Mouse (Mus musculus) gastrocnemius, adult 2 months (tissue): ENCODE results near the gene Bcl7b. TPM values are rescaled to one million over a fixed set of nuclear protein-coding genes. Genes with fewer than 3 reads are reported as not detected.

Experiments
- DNase-seq: peaks from one replicate; pipeline ENCODE4 v3.0.0; 2022
- H3K27ac ChIP-seq: fragments of 200-600 bp; 2 replicates; pipeline ENCODE4 v1.8.1; 2022; ENCODE audit warnings: mild to moderate bottlenecking
- H3K4me3 ChIP-seq: fragments of 200-600 bp; 2 replicates; pipeline ENCODE4 v1.8.1; 2022; ENCODE audit warnings: mild to moderate bottlenecking, moderate library complexity
- CTCF ChIP-seq: fragments of 200-600 bp; IDR thresholded peaks from 2 replicates; pipeline ENCODE4 v1.8.1; 2022; ENCODE audit warnings: antibody characterized with exemption, mild to moderate bottlenecking, moderate library complexity
- intact Hi-C: fragments of 180-260 bp; cut with DNase I; formaldehyde crosslinking; loops from one replicate; pipeline ENCODE4 v1.15.1; 2025
- total RNA-seq, 2 experiments: library from RNA; stranded (reverse); gene quantifications; 2 replicates each; pipeline ENCODE4 v1.2.3; 2021

The Bcl7b gene
- total RNA-seq, 2 experiments from 2014 or later: 28.3 to 28.6 TPM

DNA sequence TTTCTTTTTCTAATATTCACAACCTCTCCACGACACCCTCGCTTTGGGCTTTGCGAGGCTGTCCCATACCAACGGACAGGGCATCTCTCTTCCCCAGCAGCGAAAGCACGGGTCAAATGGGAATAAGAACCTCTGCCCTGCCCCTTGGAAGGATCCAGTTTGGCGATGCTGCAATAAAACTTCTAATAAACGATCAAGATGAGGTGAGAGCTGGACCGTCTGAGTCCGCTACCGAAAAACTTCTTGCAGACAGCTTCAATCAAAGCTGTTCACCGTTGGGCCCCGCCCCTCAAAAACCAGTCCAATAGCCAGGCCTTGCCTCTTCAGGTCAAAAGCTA is 19.4 kb upstream of the Bcl7b start:
- peak overlapping the region; percentile 89 for H3K4me3 ChIP-seq
- DNase-seq: no peak
- TF ChIP-seq CTCF: no peak
- intact Hi-C loops: loop anchor here (1.0 kb wide), 2 partner anchors 20 to 39 kb away; partner anchors contain the start of genes Baz1b and Bcl7b
- peak overlapping the region; percentile 96 for H3K27ac ChIP-seq

DNA sequence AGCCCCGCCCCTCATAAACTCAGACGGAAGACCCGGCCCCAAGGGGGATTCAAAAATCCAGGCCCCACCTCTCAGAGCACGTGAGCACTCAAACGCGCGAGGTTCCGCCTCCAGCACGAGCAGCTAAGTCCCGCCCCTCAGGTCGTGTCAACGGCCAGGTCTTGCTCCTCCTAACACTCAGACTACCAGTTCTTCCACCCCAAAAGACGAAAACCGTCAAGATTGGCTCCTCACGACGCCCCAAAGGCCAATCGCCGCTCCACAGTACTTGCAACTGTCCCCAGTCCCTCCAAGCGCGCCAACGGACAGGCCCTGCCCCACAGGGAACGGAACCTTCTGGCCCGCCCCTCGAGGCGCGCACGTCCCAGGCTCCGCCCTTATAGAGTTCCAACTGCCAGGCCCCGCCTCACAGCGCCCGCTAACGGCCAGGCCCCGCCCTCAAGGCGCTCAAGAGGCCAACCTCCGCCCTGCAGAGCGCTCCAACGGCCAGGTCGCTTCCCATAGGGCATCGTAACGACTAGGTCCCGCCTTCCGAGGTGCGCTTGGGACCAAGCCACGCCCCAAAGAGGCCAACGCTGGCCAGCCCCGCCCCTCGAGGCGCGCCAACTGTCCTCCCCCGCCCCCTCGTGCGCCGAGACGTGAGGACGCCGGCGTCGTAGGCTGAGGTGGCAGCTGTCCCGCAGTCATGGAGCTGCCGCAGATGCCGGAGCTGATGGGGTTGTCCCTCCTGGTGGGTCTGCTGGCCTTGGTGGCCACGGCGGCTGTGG is 18.8 kb upstream of the Bcl7b start, which contains the start of gene Tbl2:
Gene Tbl2 (plus strand): TSS at position 605 of the 767 bp plus-strand sequence.
- peak; percentile 100 for DNase-seq
- peak within 1 kb of the TSS; percentile 89 for H3K4me3 ChIP-seq
- intact Hi-C loops: loop anchor here (1.0 kb wide), 2 partner anchors 19 to 38 kb away; partner anchors contain the start of genes Baz1b and Bcl7b
- TF ChIP-seq CTCF: no peak
- peak within 1 kb of the TSS; percentile 96 for H3K27ac ChIP-seq

DNA sequence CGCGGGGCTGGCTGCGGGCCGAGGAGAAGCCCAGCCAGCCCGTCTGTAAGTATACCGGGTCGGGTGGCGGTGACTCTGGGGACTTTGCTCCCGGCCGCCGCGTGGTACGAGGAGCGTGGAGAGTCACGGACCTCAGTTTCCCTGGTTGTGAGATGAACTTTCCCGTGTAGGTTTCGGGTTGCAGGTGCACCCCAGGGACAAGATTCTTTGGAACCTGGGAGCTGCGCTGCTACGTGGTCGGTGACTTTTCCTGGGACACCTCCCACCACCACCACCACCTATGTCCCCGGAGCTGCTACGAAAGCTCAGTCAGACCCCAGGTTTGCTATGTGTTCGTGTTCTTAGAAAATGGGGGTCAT is 18.3 kb upstream of the Bcl7b start:
- no peak for TF ChIP-seq CTCF
- intact Hi-C loops: loop anchor here (1.0 kb wide), 2 partner anchors 19 to 38 kb away; partner anchors contain the start of genes Baz1b and Bcl7b
- Histone ChIP-seq H3K27ac (peak overlapping the region; percentile 96), H3K4me3 (peak overlapping the region; percentile 89)
- DNase-seq: no peak

DNA sequence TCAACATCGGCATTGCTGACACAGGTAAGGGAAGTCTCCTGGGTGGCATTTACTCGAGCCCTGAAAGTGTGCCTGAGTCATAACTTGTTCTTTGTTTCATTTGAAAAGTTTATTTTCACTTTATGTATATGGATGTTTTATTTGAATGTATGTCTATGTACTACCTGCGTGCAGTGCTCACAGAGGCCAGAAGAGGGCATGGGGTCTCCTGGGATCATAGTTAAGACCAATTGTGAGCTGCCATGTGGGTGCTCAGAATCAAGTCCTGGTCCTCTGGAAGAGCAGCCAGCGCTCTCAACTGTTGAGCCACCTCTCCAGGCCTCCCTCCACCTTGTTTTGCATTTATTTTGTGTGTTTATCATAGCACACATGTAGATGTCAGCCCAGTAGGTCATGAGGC is 11.6 kb upstream of the Bcl7b start:
- intact Hi-C loops: no loop called here
- no peak overlapping the region for H3K4me3 ChIP-seq
- DNase-seq: no peak
- H3K27ac ChIP-seq: no peak overlapping the region
- TF ChIP-seq CTCF: peak; percentile 23; the same call in 1 of the 2 replicates

DNA sequence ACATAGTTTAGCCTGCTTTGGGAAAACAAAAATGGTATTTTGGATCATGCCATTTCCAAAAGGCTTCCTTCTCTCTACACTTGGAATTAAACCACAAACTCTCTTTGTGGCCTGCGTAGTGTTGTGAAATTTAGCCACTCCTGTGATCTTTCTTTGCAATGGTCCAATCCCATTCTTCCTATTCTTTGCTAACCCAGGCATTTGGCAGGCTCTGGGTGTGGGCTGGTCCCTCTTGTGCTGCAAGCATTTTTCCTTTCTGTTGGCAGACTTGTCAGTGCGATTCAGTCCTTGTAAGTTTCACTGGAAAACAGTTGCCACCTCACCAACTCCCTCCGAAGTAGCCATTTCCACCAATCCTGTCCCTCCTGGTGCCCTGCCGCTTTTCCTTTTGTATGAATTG is 6.9 kb upstream of the Bcl7b start:
- Histone ChIP-seq H3K4me3 (no peak overlapping the region), H3K27ac (peak overlapping the region; percentile 75)
- peak; percentile 70 for DNase-seq
- intact Hi-C loops: no loop called here
- no peak for TF ChIP-seq CTCF

DNA sequence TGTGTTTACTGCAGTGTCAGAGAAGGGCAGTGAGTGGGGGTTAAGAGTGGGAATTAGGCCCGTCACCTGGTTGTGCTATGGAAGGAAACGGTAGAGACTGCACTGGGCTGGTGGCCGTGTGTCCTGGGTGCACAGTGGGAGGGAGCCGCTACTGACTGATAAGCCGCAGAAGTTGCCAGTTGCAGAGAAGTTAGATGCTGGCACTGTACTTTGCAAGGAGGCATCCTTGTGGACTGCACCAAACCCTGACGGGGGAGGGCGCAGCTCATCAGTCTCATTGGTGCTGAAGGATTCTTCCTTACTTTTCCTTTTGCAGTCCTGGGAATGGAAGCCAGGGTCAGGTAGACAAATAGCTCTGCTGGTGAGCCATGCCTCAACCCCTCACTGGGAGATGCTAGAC is 6.4 kb upstream of the Bcl7b start:
- peak overlapping the region; percentile 75 for H3K27ac ChIP-seq

DNA sequence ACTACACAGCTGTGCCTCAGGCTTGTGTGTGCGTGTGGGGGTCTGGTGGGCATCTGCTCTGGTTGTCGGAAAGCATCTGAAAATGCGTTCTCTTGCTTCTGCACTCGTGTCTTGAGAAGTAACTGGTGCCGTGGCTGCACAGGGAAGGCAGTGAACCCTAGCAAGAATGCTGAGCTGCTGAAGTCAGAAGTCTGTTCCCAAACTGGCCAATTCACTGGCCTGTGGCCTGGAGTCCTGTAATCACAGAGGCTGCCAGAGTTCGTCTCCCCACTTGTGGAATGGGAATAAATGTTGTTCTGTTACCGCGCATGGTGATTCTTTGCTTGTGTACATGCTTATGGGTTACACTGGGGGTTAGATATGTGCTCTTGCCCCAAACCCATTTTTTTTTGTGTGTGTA is 5.7 kb upstream of the Bcl7b start:
- no peak overlapping the region for H3K4me3 ChIP-seq
- peak overlapping the region; percentile 75 for H3K27ac ChIP-seq
- no peak for DNase-seq
- TF ChIP-seq CTCF: no peak
- intact Hi-C loops: no loop called here

More for the DNA sequence above, 6.4 kb upstream of the Bcl7b start:
- TF ChIP-seq CTCF: no peak
- H3K4me3 ChIP-seq: no peak overlapping the region
- intact Hi-C loops: no loop called here
- no peak for DNase-seq

DNA sequence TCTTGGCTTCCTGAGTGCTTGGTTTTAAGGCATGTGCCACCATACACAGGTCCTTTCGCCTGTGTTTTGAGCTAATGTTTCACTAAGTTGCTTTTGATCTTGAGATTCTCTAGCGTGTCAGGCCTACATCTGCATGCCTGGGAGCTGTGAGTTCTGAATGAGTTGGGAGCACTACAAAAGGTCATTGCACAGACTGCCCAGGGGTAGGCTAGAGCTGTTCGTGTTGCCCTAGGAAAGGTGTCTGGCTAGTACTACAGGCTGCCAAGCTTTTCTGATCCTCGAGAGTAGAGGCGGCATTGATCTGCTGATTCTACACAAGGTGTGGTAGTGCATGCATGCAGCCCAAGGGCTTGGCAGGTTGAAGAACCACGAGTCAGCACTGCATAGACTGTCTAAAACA is 5.3 kb upstream of the Bcl7b start:
- intact Hi-C loops: no loop called here
- no peak for TF ChIP-seq CTCF
- Histone ChIP-seq H3K4me3 (no peak overlapping the region), H3K27ac (no peak overlapping the region)
- DNase-seq: no peak

DNA sequence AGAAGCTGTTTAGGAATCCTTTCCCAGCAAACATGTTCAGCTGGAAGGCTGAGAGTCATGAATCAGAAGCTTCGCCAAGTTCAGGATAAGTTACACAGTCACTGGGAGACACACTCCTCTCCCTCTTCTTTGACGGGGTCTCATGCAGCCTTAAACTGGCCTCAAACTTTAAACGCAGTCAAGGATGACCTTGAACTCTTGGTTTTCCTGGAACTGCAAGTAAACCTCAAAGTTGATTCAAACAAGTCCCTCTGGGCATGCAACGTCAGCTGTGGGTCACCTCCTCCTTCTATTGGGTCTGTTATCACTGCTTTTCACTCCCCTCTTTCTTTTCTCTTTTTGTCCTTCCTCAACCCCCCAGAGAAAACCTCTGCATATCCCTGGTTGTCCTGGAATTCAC is 1.2 kb upstream of the Bcl7b start:
- TF ChIP-seq CTCF: no peak
- intact Hi-C loops: no loop called here
- no peak overlapping the region for H3K4me3 ChIP-seq
- no peak for DNase-seq
- H3K27ac ChIP-seq: no peak overlapping the region

DNA sequence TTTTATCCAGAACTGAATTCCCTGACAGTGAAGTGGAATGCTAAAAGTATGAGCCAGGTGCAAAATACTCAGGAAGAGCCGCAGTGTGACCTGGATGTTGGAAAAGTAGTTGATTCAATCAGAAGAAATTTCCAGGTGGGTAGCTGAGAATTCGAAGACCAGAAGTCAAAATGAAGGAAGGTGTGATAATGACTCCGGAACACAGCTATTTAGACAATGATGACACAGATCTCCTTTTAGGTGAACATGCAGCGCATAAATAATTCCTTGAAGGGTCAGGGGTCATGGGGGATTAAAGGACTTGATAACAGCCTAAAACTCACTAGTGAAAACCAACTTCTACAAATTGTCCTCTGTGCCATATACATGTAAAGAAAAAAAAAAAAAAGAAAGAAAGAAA is 614 bp upstream of the Bcl7b start:
- Histone ChIP-seq H3K4me3 (peak overlapping the region; percentile 97), H3K27ac (peak overlapping the region; percentile 98)
- DNase-seq: no peak
- no peak for TF ChIP-seq CTCF
- intact Hi-C loops: no loop called here

DNA sequence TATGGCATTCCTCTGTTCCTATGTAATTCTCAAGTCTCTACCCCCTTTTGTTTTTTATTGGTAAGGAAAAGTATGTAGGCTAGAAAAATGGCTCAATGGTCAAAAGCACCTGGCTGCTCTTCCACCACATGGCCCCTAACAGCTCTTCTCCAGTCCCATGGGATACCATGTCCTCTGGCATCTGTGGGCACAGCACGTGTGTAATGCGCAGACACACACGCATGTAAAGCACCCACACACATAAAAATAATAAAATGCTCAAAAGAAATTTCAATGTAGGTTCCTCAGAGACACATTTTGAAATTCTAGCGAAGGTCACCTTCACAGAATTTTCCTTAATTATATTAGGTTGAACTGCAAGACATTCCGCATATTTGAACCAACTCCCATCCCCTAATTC is 1.4 kb downstream of the Bcl7b start:
- H3K4me3 ChIP-seq: peak overlapping the region; percentile 97
- TF ChIP-seq CTCF: no peak
- DNase-seq: no peak
- intact Hi-C loops: no loop called here
- H3K27ac ChIP-seq: peak overlapping the region; percentile 98

DNA sequence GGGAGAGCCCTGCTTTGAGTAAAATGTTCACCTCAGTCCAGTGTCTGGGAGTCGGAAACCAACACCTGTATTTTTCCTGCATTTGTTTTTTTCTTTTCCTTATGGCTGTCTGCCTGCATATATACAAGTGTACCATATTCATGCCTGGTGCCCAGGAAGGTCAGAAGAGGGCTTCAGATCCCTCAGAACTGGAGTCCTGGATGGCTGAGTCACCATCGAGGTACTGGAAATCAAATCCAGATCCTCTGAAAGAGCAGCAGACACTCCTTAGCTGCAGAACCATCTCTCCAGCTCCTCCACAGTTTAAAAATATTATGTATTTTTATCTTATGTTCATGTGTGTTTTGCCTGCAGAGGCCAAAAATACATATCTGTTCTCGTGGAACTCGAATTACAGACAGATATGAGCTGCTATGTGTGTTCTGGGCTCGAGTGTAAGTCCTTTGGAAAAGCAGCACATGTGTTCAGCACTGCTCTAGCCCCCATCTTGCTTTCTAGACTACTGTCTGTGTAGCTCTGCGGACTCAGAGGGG is 3.7 kb downstream of the Bcl7b start:
- no peak for TF ChIP-seq CTCF
- no peak overlapping the region for H3K4me3 ChIP-seq
- intact Hi-C loops: no loop called here
- no peak for DNase-seq
- no peak overlapping the region for H3K27ac ChIP-seq

DNA sequence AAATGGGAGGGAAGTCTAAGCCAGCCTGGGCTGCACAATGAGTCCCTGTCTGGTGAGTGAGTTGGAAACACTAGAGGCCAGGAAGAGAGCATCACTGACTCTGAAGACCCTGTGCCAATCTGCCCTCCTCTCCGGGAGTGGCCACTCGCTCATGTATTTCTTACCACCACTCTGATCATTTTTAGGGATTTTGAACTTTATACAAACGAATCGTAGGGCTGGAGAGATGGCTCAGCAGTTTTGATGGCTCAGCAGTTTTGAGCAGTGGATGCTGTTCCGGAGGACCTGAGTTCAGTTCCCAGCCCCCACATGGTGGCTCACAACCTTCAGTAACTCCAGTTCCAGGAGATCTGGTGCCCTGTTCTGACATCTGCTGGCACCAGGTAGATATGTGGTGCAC is 4.9 kb downstream of the Bcl7b start:
- H3K27ac ChIP-seq: no peak overlapping the region
- TF ChIP-seq CTCF: no peak
- intact Hi-C loops: no loop called here
- H3K4me3 ChIP-seq: no peak overlapping the region
- DNase-seq: no peak

DNA sequence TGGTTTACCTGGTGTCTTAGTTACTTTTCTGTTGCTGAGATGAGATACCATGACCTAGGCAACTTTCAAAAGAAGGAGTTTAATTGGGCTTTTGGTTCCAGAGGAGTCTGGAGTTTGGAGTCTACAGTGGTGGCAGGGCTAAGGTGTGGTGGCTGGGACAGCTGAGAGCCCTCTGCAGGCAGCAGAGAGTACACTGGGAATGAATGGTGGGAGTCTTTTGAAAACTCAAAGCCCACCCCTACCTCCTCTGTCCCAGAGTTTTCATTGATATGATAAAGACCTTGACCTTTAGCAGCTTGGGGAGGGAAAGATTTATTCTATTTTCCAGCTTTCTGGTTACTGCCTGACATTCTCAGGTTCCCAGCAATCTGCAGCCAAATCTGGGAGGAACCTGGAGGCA is 7.0 kb downstream of the Bcl7b start:
- Histone ChIP-seq H3K27ac (no peak overlapping the region), H3K4me3 (no peak overlapping the region)
- intact Hi-C loops: no loop called here
- TF ChIP-seq CTCF: 0 out of 2 replicates have a peak, but pooled peaks have one; percentile 1
- DNase-seq: no peak
